Mouse (Mus musculus): Measurements from ENCODE around the gene Lztfl1. TPM values are rescaled to one million over a fixed set of nuclear protein-coding genes. Genes with fewer than 3 reads are reported as not detected.

Lztfl1 gene
- polyA plus RNA-seq, 1 experiment from 2014 or later, result 25.0 TPM

GRCm38 (mm10) chr9:123731271-123731670, 13.8 kb upstream of the Lztfl1 start:
- H3K4me1 ChIP-seq (replicated peaks; ENCODE audit: control insufficient read depth, insufficient read depth, low read length), result no peaks in the 10 kb centered on the region
- no peak overlapping the region for H3K4me3 ChIP-seq (ENCODE audit: low read depth, low read length)
- no peak overlapping the region for H3K9ac ChIP-seq (ENCODE audit: low read depth, low read length)
- no peaks in the 10 kb centered on the region for H3K36me3 ChIP-seq (ENCODE audit: control insufficient read depth, insufficient read depth)
- H3K4me2 ChIP-seq (replicated peaks; ENCODE audit: low read depth), result no peak overlapping the region
- H3K27me3 ChIP-seq (replicated peaks; ENCODE audit: control insufficient read depth, insufficient read depth, low read length), result no peaks in the 10 kb centered on the region
- 70% methylated on average over 3 of the region's 3 CpGs for WGBS
- ATAC-seq, result no peak
- no peak for TF ChIP-seq CTCF (IDR thresholded peaks at IDR 0.05; ENCODE audit: low read depth)
- no peak overlapping the region for H3K27ac ChIP-seq (ENCODE audit: low read depth, low read length)
- H3K9me3 ChIP-seq (ENCODE audit: control insufficient read depth), result no peaks in the 10 kb centered on the region

GRCm38 (mm10) chr9:123722737-123723493, 5.4 kb upstream of the Lztfl1 start:
- 50% methylated on average over 2 of the region's 2 CpGs for WGBS
- Histone ChIP-seq H3K36me3 (ENCODE audit: control insufficient read depth, insufficient read depth) (no peaks in the 10 kb centered on the region), H3K4me1 (replicated peaks; ENCODE audit: control insufficient read depth, insufficient read depth, low read length) (no peaks in the 10 kb centered on the region), H3K4me2 (replicated peaks; ENCODE audit: low read depth) (no peak overlapping the region), H3K9ac (ENCODE audit: low read depth, low read length) (no peak overlapping the region), H3K9me3 (ENCODE audit: control insufficient read depth) (no peaks in the 10 kb centered on the region), H3K27ac (ENCODE audit: low read depth, low read length) (no peak overlapping the region), H3K4me3 (ENCODE audit: low read depth, low read length) (no peak overlapping the region), H3K27me3 (replicated peaks; ENCODE audit: control insufficient read depth, insufficient read depth, low read length) (no peaks in the 10 kb centered on the region)
- TF ChIP-seq CTCF (IDR thresholded peaks at IDR 0.05; ENCODE audit: low read depth), result no peak
- ATAC-seq, result no peak

GRCm38 (mm10) chr9:123716301-123716700, 1.2 kb downstream of the Lztfl1 start:
- Histone ChIP-seq H3K36me3 (ENCODE audit: control insufficient read depth, insufficient read depth) (peaks cover 4% of the 10 kb centered on the region), H3K9ac (ENCODE audit: low read depth, low read length) (no peak overlapping the region), H3K27me3 (replicated peaks; ENCODE audit: control insufficient read depth, insufficient read depth, low read length) (no peaks in the 10 kb centered on the region), H3K4me1 (replicated peaks; ENCODE audit: control insufficient read depth, insufficient read depth, low read length) (no peaks in the 10 kb centered on the region), H3K4me2 (replicated peaks; ENCODE audit: low read depth) (peak overlapping the region; percentile 63; the same call in 1 of the 2 replicates), H3K9me3 (ENCODE audit: control insufficient read depth) (no peaks in the 10 kb centered on the region), H3K4me3 (ENCODE audit: low read depth, low read length) (peak overlapping the region; percentile 71; the same call in 1 of the 2 replicates), H3K27ac (ENCODE audit: low read depth, low read length) (no peak overlapping the region)
- no peak for ATAC-seq
- WGBS, result 17% methylated on average over 3 of the region's 3 CpGs
- TF ChIP-seq CTCF (IDR thresholded peaks at IDR 0.05; ENCODE audit: low read depth), result no peak

- H3K36me3 ChIP-seq (ENCODE audit: control insufficient read depth, insufficient read depth), result peaks cover 17% of the 10 kb centered on the region
- no peak overlapping the region for H3K27ac ChIP-seq (ENCODE audit: low read depth, low read length)
- H3K4me1 ChIP-seq (replicated peaks; ENCODE audit: control insufficient read depth, insufficient read depth, low read length), result no peaks in the 10 kb centered on the region
- 83% methylated on average over 2 of the region's 2 CpGs for WGBS
- H3K4me2 ChIP-seq (replicated peaks; ENCODE audit: low read depth), result no peak overlapping the region
- H3K9ac ChIP-seq (ENCODE audit: low read depth, low read length), result no peak overlapping the region
- no peak overlapping the region for H3K4me3 ChIP-seq (ENCODE audit: low read depth, low read length)
- no peaks in the 10 kb centered on the region for H3K27me3 ChIP-seq (replicated peaks; ENCODE audit: control insufficient read depth, insufficient read depth, low read length)
- peak; percentile 55 for TF ChIP-seq CTCF (IDR thresholded peaks at IDR 0.05; ENCODE audit: low read depth)
- no peaks in the 10 kb centered on the region for H3K9me3 ChIP-seq (ENCODE audit: control insufficient read depth)
- ATAC-seq, result no peak
These were observed 4.4 kb downstream of the Lztfl1 start for GRCm38 (mm10) chr9:123713111-123713510.

- WGBS, result 42% methylated on average over 2 of the region's 2 CpGs
These were observed 8.3 kb downstream of the Lztfl1 start for GRCm38 (mm10) chr9:123709226-123709625.

GRCm38 (mm10) chr9:123701822-123702221, 15.7 kb downstream of the Lztfl1 start:
- no peak for ATAC-seq

More at GRCm38 (mm10) chr9:123709226-123709625, 8.3 kb downstream of the Lztfl1 start:
- ATAC-seq, result no peak
- H3K27ac ChIP-seq (ENCODE audit: low read depth, low read length), result no peak overlapping the region
- peak; percentile 67 for TF ChIP-seq CTCF (IDR thresholded peaks at IDR 0.05; ENCODE audit: low read depth)
- no peaks in the 10 kb centered on the region for H3K9me3 ChIP-seq (ENCODE audit: control insufficient read depth)
- no peak overlapping the region for H3K9ac ChIP-seq (ENCODE audit: low read depth, low read length)
- no peak overlapping the region for H3K4me3 ChIP-seq (ENCODE audit: low read depth, low read length)
- H3K36me3 ChIP-seq (ENCODE audit: control insufficient read depth, insufficient read depth), result peaks cover 35% of the 10 kb centered on the region
- no peak overlapping the region for H3K4me2 ChIP-seq (replicated peaks; ENCODE audit: low read depth)
- H3K4me1 ChIP-seq (replicated peaks; ENCODE audit: control insufficient read depth, insufficient read depth, low read length), result no peaks in the 10 kb centered on the region
- H3K27me3 ChIP-seq (replicated peaks; ENCODE audit: control insufficient read depth, insufficient read depth, low read length), result no peaks in the 10 kb centered on the region

More at GRCm38 (mm10) chr9:123701822-123702221, 15.7 kb downstream of the Lztfl1 start:
- no peaks in the 10 kb centered on the region for H3K9me3 ChIP-seq (ENCODE audit: control insufficient read depth)
- no peak overlapping the region for H3K4me2 ChIP-seq (replicated peaks; ENCODE audit: low read depth)
- H3K27ac ChIP-seq (ENCODE audit: low read depth, low read length), result no peak overlapping the region
- no peaks in the 10 kb centered on the region for H3K4me1 ChIP-seq (replicated peaks; ENCODE audit: control insufficient read depth, insufficient read depth, low read length)
- no peak overlapping the region for H3K4me3 ChIP-seq (ENCODE audit: low read depth, low read length)
- H3K36me3 ChIP-seq (ENCODE audit: control insufficient read depth, insufficient read depth), result peaks cover 35% of the 10 kb centered on the region
- WGBS, result 77% methylated on average over 5 of the region's 5 CpGs
- no peak overlapping the region for H3K9ac ChIP-seq (ENCODE audit: low read depth, low read length)
- H3K27me3 ChIP-seq (replicated peaks; ENCODE audit: control insufficient read depth, insufficient read depth, low read length), result no peaks in the 10 kb centered on the region
- TF ChIP-seq CTCF (IDR thresholded peaks at IDR 0.05; ENCODE audit: low read depth), result no peak

Measured in intestine, postnatal 0 days (tissue).